Mouse (Mus musculus): ENCODE measurements around the gene Tmem132a. TPM values are rescaled to one million over a fixed set of nuclear protein-coding genes. Genes with fewer than 3 reads are reported as not detected.

Gene Tmem132a
- total and polyA plus RNA-seq, 3 experiments, result 2.9 to 22.9 TPM; not detected in 1

GRCm38 (mm10) chr19:10821319-10821718 is 48.4 kb downstream of the Tmem132a start:
- Histone ChIP-seq H3K4me2 (ENCODE audit: insufficient read depth, low read depth, poor library complexity, severe bottlenecking) (no peak overlapping the region), H3K9ac (ENCODE audit: insufficient read depth, low read depth) (no peak overlapping the region), H3K4me3 (replicated peaks in 1 of 3; ENCODE audit: low read depth in 2 of 3, low read length in 2 of 3, poor library complexity in 1 of 3) (no peak overlapping the region), H3K27ac (ENCODE audit: insufficient read depth, low read depth) (no peak overlapping the region), H3K79me2 (replicated peaks; ENCODE audit: control insufficient read depth, extremely low read depth, insufficient read depth, poor library complexity, severe bottlenecking) (no peaks in the 10 kb centered on the region), H3K36me3 (replicated peaks in 1 of 2; ENCODE audit: control insufficient read depth in 1 of 2, insufficient read depth in 1 of 2, low read length in 1 of 2) (no peaks in the 10 kb centered on the region), H3K27me3 (replicated peaks) (no peaks in the 10 kb centered on the region), H3K4me1 (ENCODE audit: control insufficient read depth in 1 of 2, insufficient read depth in 2 of 2) (peaks cover 0 to 9% of the 10 kb centered on the region in 2 experiments; a peak in 1 of 4 replicates), H3K9me3 (replicated peaks; ENCODE audit: low read length) (no peaks in the 10 kb centered on the region)
- TF ChIP-seq JUN (IDR thresholded peaks at IDR 0.05; ENCODE audit: insufficient read depth, low read depth, low read length), result no peak
- no peak for TF ChIP-seq RCOR1 (conservative IDR thresholded peaks at IDR 0.05; ENCODE audit: low read depth, low read length)
- no peak for TF ChIP-seq PAX5 (IDR thresholded peaks at IDR 0.05; ENCODE audit: low read length)
- no peak for TF ChIP-seq ZMIZ1 (IDR thresholded peaks at IDR 0.05; ENCODE audit: low read depth, low read length)
- TF ChIP-seq POLR2AphosphoS2 (IDR thresholded peaks at IDR 0.05; ENCODE audit: low read depth, low read length), result no peak
- TF ChIP-seq NRF1 (IDR thresholded peaks at IDR 0.05; ENCODE audit: low read depth, low read length), result no peak
- no peak for TF ChIP-seq JUND (conservative IDR thresholded peaks at IDR 0.05; ENCODE audit: low read depth, low read length)
- in situ Hi-C loops (cut with MboI; ENCODE audit: low pct_ligation_motif_present, low pct_unique_long_range_greater_than_20kb, low sequenced_read_pairs) (no loop called here), dilution Hi-C loops (cut with MboI; ENCODE audit: extremely low pct_ligation_motif_present, extremely low pct_unique_long_range_greater_than_20kb, low sequenced_read_pairs) (no loop called here)
- DNase-seq (ENCODE audit: extremely low read depth), result no peak

GRCm38 (mm10) chr19:10818217-10818946 is 51.4 kb downstream of the Tmem132a start:
- no peak overlapping the region for H3K4me3 ChIP-seq (replicated peaks in 1 of 3; ENCODE audit: low read depth in 2 of 3, low read length in 2 of 3, poor library complexity in 1 of 3)
- dilution Hi-C loops (cut with MboI; ENCODE audit: extremely low pct_ligation_motif_present, extremely low pct_unique_long_range_greater_than_20kb, low sequenced_read_pairs) (no loop called here), in situ Hi-C loops (cut with MboI; ENCODE audit: low pct_ligation_motif_present, low pct_unique_long_range_greater_than_20kb, low sequenced_read_pairs) (no loop called here)
- H3K36me3 ChIP-seq (replicated peaks in 1 of 2; ENCODE audit: control insufficient read depth in 1 of 2, insufficient read depth in 1 of 2, low read length in 1 of 2), result no peaks in the 10 kb centered on the region
- DNase-seq (ENCODE audit: extremely low read depth), result no peak
- peak overlapping the region; percentile 64 for H3K4me2 ChIP-seq (ENCODE audit: insufficient read depth, low read depth, poor library complexity, severe bottlenecking)
- no peaks in the 10 kb centered on the region for H3K27me3 ChIP-seq (replicated peaks)
- H3K79me2 ChIP-seq (replicated peaks; ENCODE audit: control insufficient read depth, extremely low read depth, insufficient read depth, poor library complexity, severe bottlenecking), result no peaks in the 10 kb centered on the region
- H3K9ac ChIP-seq (ENCODE audit: insufficient read depth, low read depth), result peak overlapping the region; percentile 0; the same call in 1 of the 2 replicates
- H3K4me1 ChIP-seq (ENCODE audit: control insufficient read depth in 1 of 2, insufficient read depth in 2 of 2), result peaks cover 0 to 9% of the 10 kb centered on the region in 2 experiments; a peak in 1 of 4 replicates
- no peaks in the 10 kb centered on the region for H3K9me3 ChIP-seq (replicated peaks; ENCODE audit: low read length)
- no peak overlapping the region for H3K27ac ChIP-seq (ENCODE audit: insufficient read depth, low read depth)
- TF ChIP-seq RCOR1 (conservative IDR thresholded peaks at IDR 0.05; ENCODE audit: low read depth, low read length), result no peak
- no peak for TF ChIP-seq POLR2AphosphoS2 (IDR thresholded peaks at IDR 0.05; ENCODE audit: low read depth, low read length)
- TF ChIP-seq PAX5 (IDR thresholded peaks at IDR 0.05; ENCODE audit: low read length), result no peak
- TF ChIP-seq USF2 (conservative IDR thresholded peaks at IDR 0.05; ENCODE audit: low read depth, low read length), result 0 out of 2 replicates have a peak, but pooled peaks have one; percentile 7
- peak; percentile 31; the same call in 1 of the 2 replicates for TF ChIP-seq BHLHE40 (IDR thresholded peaks at IDR 0.05; ENCODE audit: low read depth, low read length)
- TF ChIP-seq MAX (IDR thresholded peaks at IDR 0.05; ENCODE audit: low read length), result 0 out of 2 replicates have a peak, but pooled peaks have one; percentile 29

GRCm38 (mm10) chr19:10816462-10816861 is 53.3 kb downstream of the Tmem132a start:
- peaks cover 0 to 9% of the 10 kb centered on the region in 2 experiments; a peak in 1 of 4 replicates for H3K4me1 ChIP-seq (ENCODE audit: control insufficient read depth in 1 of 2, insufficient read depth in 2 of 2)
- H3K36me3 ChIP-seq (replicated peaks in 1 of 2; ENCODE audit: control insufficient read depth in 1 of 2, insufficient read depth in 1 of 2, low read length in 1 of 2), result no peaks in the 10 kb centered on the region
- H3K9me3 ChIP-seq (replicated peaks; ENCODE audit: low read length), result no peaks in the 10 kb centered on the region
- H3K79me2 ChIP-seq (replicated peaks; ENCODE audit: control insufficient read depth, extremely low read depth, insufficient read depth, poor library complexity, severe bottlenecking), result no peaks in the 10 kb centered on the region
- H3K4me2 ChIP-seq (ENCODE audit: insufficient read depth, low read depth, poor library complexity, severe bottlenecking), result no peak overlapping the region
- no peak overlapping the region for H3K27ac ChIP-seq (ENCODE audit: insufficient read depth, low read depth)
- in situ Hi-C loops (cut with MboI; ENCODE audit: low pct_ligation_motif_present, low pct_unique_long_range_greater_than_20kb, low sequenced_read_pairs) (no loop called here), dilution Hi-C loops (cut with MboI; ENCODE audit: extremely low pct_ligation_motif_present, extremely low pct_unique_long_range_greater_than_20kb, low sequenced_read_pairs) (no loop called here)
- no peak for DNase-seq (ENCODE audit: extremely low read depth)
- H3K9ac ChIP-seq (ENCODE audit: insufficient read depth, low read depth), result no peak overlapping the region
- no peak overlapping the region for H3K4me3 ChIP-seq (replicated peaks in 1 of 3; ENCODE audit: low read depth in 2 of 3, low read length in 2 of 3, poor library complexity in 1 of 3)
- no peaks in the 10 kb centered on the region for H3K27me3 ChIP-seq (replicated peaks)
- TF ChIP-seq NRF1 (IDR thresholded peaks at IDR 0.05; ENCODE audit: low read depth, low read length), result no peak
- no peak for TF ChIP-seq CHD2 (IDR thresholded peaks at IDR 0.05; ENCODE audit: low read length)
- no peak for TF ChIP-seq MAFK (IDR thresholded peaks at IDR 0.05; ENCODE audit: insufficient replicate concordance, low read length)
- no peak for TF ChIP-seq ELF1 (IDR thresholded peaks at IDR 0.05; ENCODE audit: low read depth, low read length)
- TF ChIP-seq MAX (IDR thresholded peaks at IDR 0.05; ENCODE audit: low read length), result no peak
